Mouse (Mus musculus): ENCODE measurements at regions not wholly inside any gene's neighbourhood (a gene's known extent, or its start where the extent isn't known, plus 50 kb on each side); places are given as distances from the start of the nearest gene placed in this dataset.

GRCm38 (mm10) chr12:27118581-27118980, 223.8 kb downstream of the Sox11 start:
- H3K27ac ChIP-seq (ENCODE audit: low read length): no peak overlapping the region
- no peak for ATAC-seq
- WGBS: 79% methylated on average over 6 of the region's 6 CpGs

GRCm38 (mm10) chr12:27115392-27115791, 227.0 kb downstream of the Sox11 start:
- no peak overlapping the region for H3K4me2 ChIP-seq (ENCODE audit: low read depth, low read length)
- ATAC-seq: no peak
- H3K27ac ChIP-seq (ENCODE audit: low read length): no peak overlapping the region
- H3K9me3 ChIP-seq (ENCODE audit: control insufficient read depth, low read length): no peaks in the 10 kb centered on the region
- no peaks in the 10 kb centered on the region for H3K27me3 ChIP-seq (replicated peaks; ENCODE audit: control insufficient read depth, insufficient read depth, low read length)
- H3K36me3 ChIP-seq (ENCODE audit: control insufficient read depth, insufficient read depth, low read length): no peaks in the 10 kb centered on the region
- H3K9ac ChIP-seq (ENCODE audit: low read depth, low read length): no peak overlapping the region
- H3K4me1 ChIP-seq (ENCODE audit: control insufficient read depth, insufficient read depth, low read length): no peaks in the 10 kb centered on the region
- no peak overlapping the region for H3K4me3 ChIP-seq (ENCODE audit: low read length)
- 74% methylated on average over 6 of the region's 6 CpGs for WGBS

More at GRCm38 (mm10) chr12:27118581-27118980, 223.8 kb downstream of the Sox11 start:
- Histone ChIP-seq H3K4me2 (ENCODE audit: low read depth, low read length) (no peak overlapping the region), H3K4me3 (ENCODE audit: low read length) (no peak overlapping the region), H3K9me3 (ENCODE audit: control insufficient read depth, low read length) (no peaks in the 10 kb centered on the region), H3K27me3 (replicated peaks; ENCODE audit: control insufficient read depth, insufficient read depth, low read length) (no peaks in the 10 kb centered on the region), H3K9ac (ENCODE audit: low read depth, low read length) (no peak overlapping the region), H3K36me3 (ENCODE audit: control insufficient read depth, insufficient read depth, low read length) (no peaks in the 10 kb centered on the region), H3K4me1 (ENCODE audit: control insufficient read depth, insufficient read depth, low read length) (no peaks in the 10 kb centered on the region)

DNA sequence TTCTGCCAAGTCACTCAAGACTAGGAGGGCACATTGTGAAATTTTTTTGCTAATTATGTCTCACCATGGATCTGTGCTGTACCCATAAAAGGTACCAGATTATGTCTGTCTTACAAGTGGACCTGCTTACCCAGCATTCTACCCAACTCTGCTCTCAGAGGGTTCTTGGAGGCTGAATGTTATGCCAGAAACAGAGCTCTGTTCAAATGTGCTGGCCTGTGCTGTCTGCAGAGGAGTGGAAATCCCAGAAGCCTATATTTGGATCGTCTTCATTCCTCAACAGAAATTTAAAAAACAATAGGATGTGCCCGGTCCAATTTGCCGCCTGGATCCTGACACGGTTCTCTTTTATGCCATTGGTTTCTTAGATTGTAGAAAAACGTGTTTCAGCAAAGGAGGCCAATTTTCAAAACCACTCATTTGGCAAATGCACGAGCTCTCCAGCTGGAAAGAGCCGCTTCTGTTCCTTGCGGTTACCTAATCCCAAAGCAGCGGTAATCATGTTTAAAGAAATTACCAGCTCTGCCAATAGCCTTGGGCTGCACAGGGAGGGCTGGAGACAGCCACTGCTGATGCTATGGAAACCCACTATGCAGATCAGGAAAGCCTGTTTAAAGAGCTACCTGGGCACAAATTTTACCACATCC, 237.3 kb downstream of the Sox11 start:
- no peak overlapping the region for H3K4me2 ChIP-seq (ENCODE audit: low read depth, low read length)
- H3K9ac ChIP-seq (ENCODE audit: low read depth, low read length): no peak overlapping the region
- ATAC-seq: no peak
- H3K4me3 ChIP-seq (ENCODE audit: low read length): no peak overlapping the region
- no peaks in the 10 kb centered on the region for H3K4me1 ChIP-seq (ENCODE audit: control insufficient read depth, insufficient read depth, low read length)
- no peaks in the 10 kb centered on the region for H3K9me3 ChIP-seq (ENCODE audit: control insufficient read depth, low read length)
- 81% methylated on average over 9 of the region's 9 CpGs for WGBS
- H3K36me3 ChIP-seq (ENCODE audit: control insufficient read depth, insufficient read depth, low read length): no peaks in the 10 kb centered on the region
- no peaks in the 10 kb centered on the region for H3K27me3 ChIP-seq (replicated peaks; ENCODE audit: control insufficient read depth, insufficient read depth, low read length)
- no peak overlapping the region for H3K27ac ChIP-seq (ENCODE audit: low read length)

GRCm38 (mm10) chr12:27102996-27103395, 239.4 kb downstream of the Sox11 start:
- Histone ChIP-seq H3K4me1 (ENCODE audit: control insufficient read depth, insufficient read depth, low read length) (no peaks in the 10 kb centered on the region), H3K4me2 (ENCODE audit: low read depth, low read length) (no peak overlapping the region), H3K9ac (ENCODE audit: low read depth, low read length) (no peak overlapping the region), H3K27me3 (replicated peaks; ENCODE audit: control insufficient read depth, insufficient read depth, low read length) (no peaks in the 10 kb centered on the region), H3K9me3 (ENCODE audit: control insufficient read depth, low read length) (no peaks in the 10 kb centered on the region), H3K27ac (ENCODE audit: low read length) (no peak overlapping the region), H3K4me3 (ENCODE audit: low read length) (no peak overlapping the region), H3K36me3 (ENCODE audit: control insufficient read depth, insufficient read depth, low read length) (no peaks in the 10 kb centered on the region)
- no peak for ATAC-seq
- 84% methylated on average over 2 of the region's 2 CpGs for WGBS

DNA sequence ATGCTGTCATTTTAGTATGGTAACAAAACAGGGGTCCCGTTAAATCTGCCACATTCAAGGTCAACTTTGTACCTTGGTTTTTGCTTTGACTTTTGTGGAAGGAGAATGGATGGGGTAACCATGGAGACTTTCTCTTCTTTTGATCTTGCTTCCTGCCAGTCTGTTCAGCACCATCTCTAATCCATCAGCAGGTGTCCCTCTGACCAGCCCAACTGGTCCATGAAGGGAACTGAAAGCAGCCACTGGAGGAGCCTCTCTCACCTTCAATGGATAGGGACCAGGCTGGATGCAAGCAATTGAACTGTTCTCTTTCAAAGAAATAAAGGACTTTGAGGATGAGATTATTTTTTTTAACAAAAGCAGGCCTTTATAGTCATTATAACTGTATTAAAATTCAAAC, 253.2 kb downstream of the Sox11 start:
- H3K9ac ChIP-seq (ENCODE audit: low read depth, low read length): no peak overlapping the region
- H3K4me2 ChIP-seq (ENCODE audit: low read depth, low read length): no peak overlapping the region
- no peaks in the 10 kb centered on the region for H3K27me3 ChIP-seq (replicated peaks; ENCODE audit: control insufficient read depth, insufficient read depth, low read length)
- H3K27ac ChIP-seq (ENCODE audit: low read length): no peak overlapping the region
- H3K4me1 ChIP-seq (ENCODE audit: control insufficient read depth, insufficient read depth, low read length): peaks cover 4% of the 10 kb centered on the region; the same call in 1 of the 2 replicates
- WGBS: 81% methylated on average over 1 of the region's 1 CpGs
- H3K9me3 ChIP-seq (ENCODE audit: control insufficient read depth, low read length): no peaks in the 10 kb centered on the region
- no peak for ATAC-seq
- H3K36me3 ChIP-seq (ENCODE audit: control insufficient read depth, insufficient read depth, low read length): no peaks in the 10 kb centered on the region
- H3K4me3 ChIP-seq (ENCODE audit: low read length): no peak overlapping the region

DNA sequence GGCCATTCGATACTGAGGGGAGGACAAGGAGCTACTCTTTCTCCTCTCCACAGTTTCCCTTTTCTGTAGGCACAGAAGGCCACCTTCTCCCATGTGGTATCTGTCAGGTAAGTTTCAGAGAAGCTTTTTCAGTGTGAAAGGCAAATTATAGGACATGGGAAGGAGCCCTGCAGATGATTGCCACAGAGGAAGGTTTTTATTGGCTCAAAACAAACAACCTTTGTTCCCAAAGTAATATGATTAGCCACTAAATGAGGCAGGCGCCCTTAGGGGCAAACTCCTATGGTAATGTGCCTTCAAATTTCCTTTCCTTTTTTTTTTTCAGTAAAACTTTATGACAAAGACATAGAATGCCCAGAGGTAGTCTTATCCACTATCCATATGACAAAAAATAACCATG, 256.5 kb downstream of the Sox11 start:
- Histone ChIP-seq H3K36me3 (ENCODE audit: control insufficient read depth, insufficient read depth, low read length) (no peaks in the 10 kb centered on the region), H3K4me2 (ENCODE audit: low read depth, low read length) (no peak overlapping the region), H3K27me3 (replicated peaks; ENCODE audit: control insufficient read depth, insufficient read depth, low read length) (no peaks in the 10 kb centered on the region), H3K9me3 (ENCODE audit: control insufficient read depth, low read length) (no peaks in the 10 kb centered on the region), H3K4me3 (ENCODE audit: low read length) (no peak overlapping the region), H3K4me1 (ENCODE audit: control insufficient read depth, insufficient read depth, low read length) (peaks cover 17% of the 10 kb centered on the region), H3K27ac (ENCODE audit: low read length) (peak overlapping the region; percentile 87), H3K9ac (ENCODE audit: low read depth, low read length) (no peak overlapping the region)
- peak; percentile 73 for ATAC-seq
- WGBS: 66% methylated on average over 2 of the region's 2 CpGs

DNA sequence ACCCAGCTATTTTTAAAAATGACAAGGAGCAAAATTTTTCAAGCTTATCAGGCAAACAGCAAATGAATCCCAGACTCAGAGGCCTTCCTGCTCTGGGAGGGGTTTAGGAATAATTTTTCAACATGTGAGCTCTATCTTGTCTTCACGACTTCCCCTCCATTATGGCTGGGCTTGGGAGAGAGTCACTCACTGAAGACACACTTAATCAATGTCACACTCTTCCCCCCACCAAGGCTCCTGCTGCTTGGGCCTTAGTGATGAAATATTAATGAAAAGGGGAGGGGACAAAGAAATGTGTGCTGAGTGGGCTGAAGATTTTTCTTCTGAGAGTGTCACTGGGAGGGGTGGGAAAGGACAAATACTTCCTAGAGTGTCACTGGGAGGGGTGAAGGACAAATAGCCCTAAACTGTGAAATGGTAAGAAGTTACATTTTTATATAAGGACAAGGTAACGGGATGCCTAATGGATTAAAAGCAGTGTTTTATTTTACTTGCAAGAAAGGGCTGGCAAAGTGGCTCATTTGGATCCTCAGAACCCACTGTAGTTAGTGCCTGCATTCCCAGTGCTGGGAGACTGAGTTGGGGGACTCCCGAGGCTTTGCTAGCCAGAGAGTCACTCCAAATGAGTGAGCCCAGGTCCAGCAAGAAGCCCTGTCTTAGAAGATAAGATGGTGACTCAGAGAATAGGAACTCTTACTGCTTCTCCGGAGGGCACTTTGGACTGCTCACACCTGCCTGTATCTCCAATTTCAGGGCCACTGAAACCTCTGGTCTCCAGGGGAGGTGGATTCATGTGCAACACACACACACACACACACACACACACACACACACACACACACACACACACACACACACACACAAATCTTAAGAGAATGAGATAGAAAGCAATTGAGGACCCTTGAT, 258.5 kb downstream of the Sox11 start:
- Histone ChIP-seq H3K4me3 (ENCODE audit: low read length) (no peak overlapping the region), H3K4me2 (ENCODE audit: low read depth, low read length) (no peak overlapping the region), H3K9ac (ENCODE audit: low read depth, low read length) (no peak overlapping the region), H3K27me3 (replicated peaks; ENCODE audit: control insufficient read depth, insufficient read depth, low read length) (no peaks in the 10 kb centered on the region), H3K9me3 (ENCODE audit: control insufficient read depth, low read length) (no peaks in the 10 kb centered on the region), H3K4me1 (ENCODE audit: control insufficient read depth, insufficient read depth, low read length) (peaks cover 17% of the 10 kb centered on the region), H3K27ac (ENCODE audit: low read length) (peak overlapping the region; percentile 66), H3K36me3 (ENCODE audit: control insufficient read depth, insufficient read depth, low read length) (no peaks in the 10 kb centered on the region)
- peak; percentile 75 for ATAC-seq
- WGBS: 20% methylated on average over 4 of the region's 4 CpGs

DNA sequence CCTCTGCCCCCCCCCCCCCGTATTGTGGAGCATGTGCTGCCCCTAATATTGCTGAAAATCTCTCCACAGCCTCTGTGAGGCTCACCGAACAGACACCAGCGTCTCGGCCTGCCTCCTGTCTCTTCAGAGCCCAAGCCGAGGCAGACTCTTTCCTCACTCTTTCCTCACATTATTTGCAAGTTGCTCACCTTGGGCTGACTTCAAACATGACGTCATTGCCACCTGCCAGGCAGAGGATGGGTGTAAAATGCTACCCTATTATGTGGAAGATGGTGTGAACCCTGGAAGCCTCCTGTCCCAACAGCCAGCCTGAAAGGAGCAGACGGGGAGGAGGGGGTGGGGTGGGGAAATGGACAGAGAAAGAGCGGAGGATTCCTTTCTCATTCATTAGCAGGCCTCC, 259.3 kb downstream of the Sox11 start:
- H3K27ac ChIP-seq (ENCODE audit: low read length): peak overlapping the region; percentile 63
- H3K9ac ChIP-seq (ENCODE audit: low read depth, low read length): peak overlapping the region; percentile 33; the same call in 1 of the 2 replicates
- no peak for ATAC-seq
- H3K4me1 ChIP-seq (ENCODE audit: control insufficient read depth, insufficient read depth, low read length): peaks cover 17% of the 10 kb centered on the region
- H3K4me2 ChIP-seq (ENCODE audit: low read depth, low read length): peak overlapping the region; percentile 44
- H3K27me3 ChIP-seq (replicated peaks; ENCODE audit: control insufficient read depth, insufficient read depth, low read length): no peaks in the 10 kb centered on the region
- WGBS: 4% methylated on average over 8 of the region's 8 CpGs
- H3K9me3 ChIP-seq (ENCODE audit: control insufficient read depth, low read length): no peaks in the 10 kb centered on the region
- no peaks in the 10 kb centered on the region for H3K36me3 ChIP-seq (ENCODE audit: control insufficient read depth, insufficient read depth, low read length)
- H3K4me3 ChIP-seq (ENCODE audit: low read length): peak overlapping the region; percentile 20

GRCm38 (mm10) chr12:27082624-27083023, 259.8 kb downstream of the Sox11 start:
- Histone ChIP-seq H3K9me3 (ENCODE audit: control insufficient read depth, low read length) (no peaks in the 10 kb centered on the region), H3K27me3 (replicated peaks; ENCODE audit: control insufficient read depth, insufficient read depth, low read length) (no peaks in the 10 kb centered on the region), H3K36me3 (ENCODE audit: control insufficient read depth, insufficient read depth, low read length) (no peaks in the 10 kb centered on the region), H3K4me2 (ENCODE audit: low read depth, low read length) (peak overlapping the region; percentile 44), H3K27ac (ENCODE audit: low read length) (peak overlapping the region; percentile 63), H3K4me1 (ENCODE audit: control insufficient read depth, insufficient read depth, low read length) (peaks cover 17% of the 10 kb centered on the region), H3K4me3 (ENCODE audit: low read length) (peak overlapping the region; percentile 20), H3K9ac (ENCODE audit: low read depth, low read length) (peak overlapping the region; percentile 33; the same call in 1 of the 2 replicates)
- 8% methylated on average over 8 of the region's 8 CpGs for WGBS
- peak; percentile 39 for ATAC-seq
